Mouse (Mus musculus) thymus, adult 18-20 months (tissue): ENCODE results near the gene BC067074.

Experiments used
- DNase-seq, 2 experiments: peaks; one replicate each; pipeline ENCODE4 v3.0.0; 2022; ENCODE audit warnings: mixed read lengths in 2 of 2

Gene BC067074

GRCm38 (mm10) chr13:113324241-113324640 is 31.3 kb downstream of the BC067074 start:
- DNase-seq: no peak

- DNase-seq: no peak
These were observed 32.7 kb downstream of the BC067074 start for GRCm38 (mm10) chr13:113325678-113326077.

- DNase-seq: no peak
These were observed 39.3 kb downstream of the BC067074 start for GRCm38 (mm10) chr13:113332256-113332655.

GRCm38 (mm10) chr13:113333374-113333773 is 40.4 kb downstream of the BC067074 start:
- no peak for DNase-seq

- DNase-seq: no peak
These were observed 41.0 kb downstream of the BC067074 start for GRCm38 (mm10) chr13:113333931-113334330.

GRCm38 (mm10) chr13:113334773-113335172 is 41.8 kb downstream of the BC067074 start:
- no peak for DNase-seq

GRCm38 (mm10) chr13:113337223-113337858 is 44.4 kb downstream of the BC067074 start:
- peak in 1 of 2 experiments; percentile 8 for DNase-seq

GRCm38 (mm10) chr13:113340644-113341043 is 47.7 kb downstream of the BC067074 start:
- no peak for DNase-seq

GRCm38 (mm10) chr13:113341161-113341560 is 48.2 kb downstream of the BC067074 start:
- DNase-seq: no peak

GRCm38 (mm10) chr13:113342355-113342919 is 49.5 kb downstream of the BC067074 start:
- DNase-seq: no peak

GRCm38 (mm10) chr13:113350743-113351430 is 57.9 kb downstream of the BC067074 start:
- no peak for DNase-seq

GRCm38 (mm10) chr13:113353546-113353945 is 60.6 kb downstream of the BC067074 start:
- DNase-seq: no peak

GRCm38 (mm10) chr13:113353955-113354354 is 61.0 kb downstream of the BC067074 start:
- DNase-seq: no peak

GRCm38 (mm10) chr13:113355022-113355421 is 62.1 kb downstream of the BC067074 start:
- DNase-seq: no peak

GRCm38 (mm10) chr13:113357438-113358144 is 64.6 kb downstream of the BC067074 start:
- DNase-seq: no peak

- DNase-seq: no peak
These were observed 66.7 kb downstream of the BC067074 start for GRCm38 (mm10) chr13:113359676-113360075.

GRCm38 (mm10) chr13:113365976-113366375 is 73.0 kb downstream of the BC067074 start:
- DNase-seq: no peak

GRCm38 (mm10) chr13:113368931-113369579 is 76.1 kb downstream of the BC067074 start:
- DNase-seq: no peak

- no peak for DNase-seq
These were observed 76.7 kb downstream of the BC067074 start for GRCm38 (mm10) chr13:113369622-113370021.

- no peak for DNase-seq
These were observed 80.5 kb downstream of the BC067074 start for GRCm38 (mm10) chr13:113373291-113374083.

- DNase-seq: no peak
These were observed 81.1 kb downstream of the BC067074 start for GRCm38 (mm10) chr13:113374084-113374405.

- DNase-seq: no peak
These were observed 84.7 kb downstream of the BC067074 start for GRCm38 (mm10) chr13:113377631-113378030.
